Mouse (Mus musculus) myocyte (in vitro differentiated cells): ENCODE data around the gene Nelfe.
"Not testable (repeated sequence)": the region's sequence is repeated elsewhere in the genome, so short reads cannot be mapped to it uniquely, and the experiment has no call there.

ENCODE experiments used
- CEBPB ChIP-seq: IDR thresholded peaks from 2 replicates; pipeline ENCODE4 v1.6.1; 2011; ENCODE audit warnings: mild to moderate bottlenecking, moderate library complexity; ENCODE audit not compliant: poor library complexity, insufficient read depth, severe bottlenecking
- E2F4 ChIP-seq: IDR thresholded peaks from one replicate; pipeline ENCODE4 v1.6.1; 2011; ENCODE audit warnings: mild to moderate bottlenecking, control low read depth, moderate library complexity; ENCODE audit not compliant: insufficient read depth
- MAX ChIP-seq: IDR thresholded peaks from one replicate; pipeline ENCODE4 v1.6.1; 2011; ENCODE audit warnings: low read depth, mild to moderate bottlenecking, control low read depth
- MYOD1 ChIP-seq, 3 experiments: IDR thresholded peaks; one replicate each; pipeline ENCODE4 v1.6.1; 2011; ENCODE audit warnings: control low read depth in 2 of 3, low read depth in 2 of 3, mild to moderate bottlenecking in 2 of 3, moderate library complexity in 1 of 3; ENCODE audit not compliant: insufficient read length in 2 of 3, control insufficient read depth in 1 of 3
- MYOG ChIP-seq, 3 experiments: IDR thresholded peaks; one replicate each; pipeline ENCODE4 v1.6.1; 2011; ENCODE audit warnings: control low read depth in 2 of 3, low read depth in 2 of 3, mild to moderate bottlenecking in 2 of 3; ENCODE audit not compliant: insufficient read length in 2 of 3, control insufficient read depth in 1 of 3, insufficient read depth in 1 of 3
- POLR2A ChIP-seq: IDR thresholded peaks from one replicate; pipeline ENCODE4 v1.6.1; 2011; ENCODE audit warnings: low read depth, mild to moderate bottlenecking, control low read depth, moderate library complexity; ENCODE audit not compliant: insufficient read length
- POLR2AphosphoS2 ChIP-seq: IDR thresholded peaks from one replicate; pipeline ENCODE4 v1.6.1; 2011; ENCODE audit warnings: low read depth, control low read depth; ENCODE audit not compliant: insufficient read length
- REST ChIP-seq: IDR thresholded peaks from one replicate; pipeline ENCODE4 v1.6.1; 2011; ENCODE audit warnings: mild to moderate bottlenecking, control low read depth, moderate library complexity; ENCODE audit not compliant: insufficient read depth, insufficient read length
- SRF ChIP-seq: IDR thresholded peaks from one replicate; pipeline ENCODE4 v1.6.1; 2011; ENCODE audit warnings: low read depth; ENCODE audit not compliant: control insufficient read depth, insufficient read length
- TCF12 ChIP-seq: IDR thresholded peaks from one replicate; pipeline ENCODE4 v1.6.1; 2011; ENCODE audit warnings: mild to moderate bottlenecking, control low read depth; ENCODE audit not compliant: poor library complexity, insufficient read depth, severe bottlenecking
- TCF3 ChIP-seq: IDR thresholded peaks from one replicate; pipeline ENCODE4 v1.6.1; 2011; ENCODE audit warnings: low read depth, control low read depth; ENCODE audit not compliant: insufficient read length
- USF1 ChIP-seq: IDR thresholded peaks from one replicate; pipeline ENCODE4 v1.6.1; 2011; ENCODE audit warnings: low read depth, mild to moderate bottlenecking, control low read depth, moderate library complexity

DNA sequence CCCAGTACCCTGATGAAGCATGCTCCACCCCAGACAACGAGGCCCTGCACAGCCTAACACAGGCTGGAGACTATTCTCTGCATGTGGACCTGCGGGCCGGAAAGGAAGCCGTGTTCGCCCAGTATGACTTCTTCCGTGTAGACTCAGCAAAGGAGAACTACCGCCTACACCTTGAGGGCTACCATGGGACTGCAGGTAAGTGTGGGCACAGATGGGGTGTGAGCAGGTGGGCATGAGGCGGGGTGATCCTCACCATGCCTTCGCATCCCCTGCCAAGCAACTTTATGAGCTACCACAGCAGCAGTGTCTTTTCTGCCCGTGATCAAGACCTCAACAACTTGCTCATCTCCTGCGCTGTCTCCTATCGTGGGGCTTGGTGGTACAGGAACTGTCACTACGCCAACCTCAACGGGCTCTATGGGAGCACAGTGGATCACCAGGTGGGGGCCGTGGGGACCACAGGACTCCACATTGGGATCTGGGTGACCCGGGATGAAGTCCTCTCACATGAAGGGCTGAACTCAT is 49.3 kb upstream of the Nelfe start:
- TF ChIP-seq POLR2A; E2F4; POLR2AphosphoS2; MAX; USF1; TCF12; REST; CEBPB; MYOD1 (IDR thresholded peaks at IDR 0.05; ENCODE audit: control insufficient read depth in 1 of 3, insufficient read length in 2 of 3, low read depth in 2 of 3); MYOG (IDR thresholded peaks at IDR 0.05; ENCODE audit: control insufficient read depth in 1 of 3, insufficient read depth in 1 of 3, insufficient read length in 2 of 3, low read depth in 2 of 3); SRF; TCF3: not testable (repeated sequence)
